Mouse (Mus musculus): Measurements from ENCODE around the gene Sfxn5.

GRCm38 (mm10) chr6:85224442-85224891, 108.8 kb downstream of the Sfxn5 start:
- TF ChIP-seq TCF12 (IDR thresholded peaks at IDR 0.05; ENCODE audit: insufficient read depth, poor library complexity, severe bottlenecking): no peak
- TF ChIP-seq MAX (IDR thresholded peaks at IDR 0.05; ENCODE audit: low read depth): no peak
- no peak for TF ChIP-seq TCF3 (IDR thresholded peaks at IDR 0.05; ENCODE audit: insufficient read length, low read depth)
- TF ChIP-seq MYOG (IDR thresholded peaks at IDR 0.05; ENCODE audit: control insufficient read depth in 1 of 3, insufficient read depth in 1 of 3, insufficient read length in 2 of 3, low read depth in 2 of 3): no peak
- TF ChIP-seq POLR2A (IDR thresholded peaks at IDR 0.05; ENCODE audit: insufficient read length, low read depth): no peak
